Mouse (Mus musculus): ENCODE measurements at regions not wholly inside any gene's neighbourhood (a gene's known extent, or its start where the extent isn't known, plus 50 kb on each side); places are given as distances from the start of the nearest gene placed in this dataset.
"Not testable (repeated sequence)": the region's sequence is repeated elsewhere in the genome, so short reads cannot be mapped to it uniquely, and the experiment has no call there.

GRCm38 (mm10) chr4:22131751-22132736 is 200.9 kb downstream of the Faxc start:
- ATAC-seq (replicated peaks; ENCODE audit: poor library complexity), result peak; percentile 50; the same call in 1 of the 2 replicates

- ATAC-seq (replicated peaks; ENCODE audit: poor library complexity), result no peak
Measured at GRCm38 (mm10) chr4:22133547-22134495, 202.7 kb downstream of the Faxc start.

GRCm38 (mm10) chr4:22140122-22140521 is 209.0 kb downstream of the Faxc start:
- ATAC-seq (replicated peaks; ENCODE audit: poor library complexity), result no peak

GRCm38 (mm10) chr4:22143546-22143945 is 212.4 kb downstream of the Faxc start:
- no peak for ATAC-seq (replicated peaks; ENCODE audit: poor library complexity)

GRCm38 (mm10) chr4:22144834-22145233 is 212.5 kb upstream of the Fbxl4 start:
- not testable (repeated sequence) for ATAC-seq (replicated peaks; ENCODE audit: poor library complexity)

- ATAC-seq (replicated peaks; ENCODE audit: poor library complexity), result no peak
Measured at GRCm38 (mm10) chr4:22146648-22147409, 210.5 kb upstream of the Fbxl4 start.

- no peak for ATAC-seq (replicated peaks; ENCODE audit: poor library complexity)
Measured at GRCm38 (mm10) chr4:22151899-22152493, 205.3 kb upstream of the Fbxl4 start.

- no peak for ATAC-seq (replicated peaks; ENCODE audit: poor library complexity)
Measured at GRCm38 (mm10) chr4:22152971-22153544, 204.3 kb upstream of the Fbxl4 start.

- no peak for ATAC-seq (replicated peaks; ENCODE audit: poor library complexity)
Measured at GRCm38 (mm10) chr4:22153620-22154019, 203.7 kb upstream of the Fbxl4 start.

- no peak for ATAC-seq (replicated peaks; ENCODE audit: poor library complexity)
Measured at GRCm38 (mm10) chr4:22186422-22186821, 170.9 kb upstream of the Fbxl4 start.

- ATAC-seq (replicated peaks; ENCODE audit: poor library complexity), result no peak
Measured at GRCm38 (mm10) chr4:22188141-22189006, 169.0 kb upstream of the Fbxl4 start.

- ATAC-seq (replicated peaks; ENCODE audit: poor library complexity), result no peak
Measured at GRCm38 (mm10) chr4:22196501-22196900, 160.8 kb upstream of the Fbxl4 start.

- no peak for ATAC-seq (replicated peaks; ENCODE audit: poor library complexity)
Measured at GRCm38 (mm10) chr4:22208531-22208930, 148.8 kb upstream of the Fbxl4 start.

GRCm38 (mm10) chr4:22237640-22238039 is 119.7 kb upstream of the Fbxl4 start:
- no peak for ATAC-seq (replicated peaks; ENCODE audit: poor library complexity)

- ATAC-seq (replicated peaks; ENCODE audit: poor library complexity), result not testable (repeated sequence)
Measured at GRCm38 (mm10) chr4:22250276-22250675, 107.1 kb upstream of the Fbxl4 start.

GRCm38 (mm10) chr4:22263903-22264302 is 93.4 kb upstream of the Fbxl4 start:
- ATAC-seq (replicated peaks; ENCODE audit: poor library complexity), result no peak

- ATAC-seq (replicated peaks; ENCODE audit: poor library complexity), result no peak
Measured at GRCm38 (mm10) chr4:22269064-22269463, 88.3 kb upstream of the Fbxl4 start.

- ATAC-seq (replicated peaks; ENCODE audit: poor library complexity), result no peak
Measured at GRCm38 (mm10) chr4:22274178-22274577, 83.2 kb upstream of the Fbxl4 start.

Data from megakaryocyte progenitor cell, adult 5-6 weeks (primary cell).